In genomic region chr11:41999468-41999881, GRCm38 (mm10) we compare ENCODE assay signal across 8 mouse cellular contexts. TPM values are rescaled to one million over a fixed set of nuclear protein-coding genes. Genes with fewer than 3 reads are reported as not detected.
A peak's percentile ranks its signal among the peaks of the same experiment; 100 is the strongest.
DNase-seq lines count a peak whose midpoint lies in the region; ATAC-seq and TF ChIP-seq lines count a peak whose summit lies in the region.
"Had no signal": no experiment of that assay in that cellular context is flagged by ENCODE, and none has a peak within 500 bp of the region (broad histone marks: within the 10 kb centered on the region; RNA-seq: fewer than 3 reads in every experiment).

No protein-coding gene starts in this region.

- no peaks in the 10 kb centered on the region for H3K36me3 ChIP-seq in forebrain, embryonic 11.5 days (ENCODE audit: control insufficient read depth, insufficient read depth, low read length)
- H3K36me3 ChIP-seq in hindbrain, embryonic 16.5 days (ENCODE audit: control insufficient read depth, insufficient read depth, low read length), result no peaks in the 10 kb centered on the region
- no peaks in the 10 kb centered on the region for H3K36me3 ChIP-seq in myocyte (ENCODE audit: control insufficient read depth, insufficient read depth)

- no peak overlapping the region for H3ac ChIP-seq in myocyte (ENCODE audit: control insufficient read depth, insufficient read length)

- no peaks in the 10 kb centered on the region for H3K27me3 ChIP-seq in forebrain, embryonic 11.5 days (ENCODE audit: control insufficient read depth, insufficient read depth, low read length)
- H3K27me3 ChIP-seq in hindbrain, embryonic 16.5 days (replicated peaks; ENCODE audit: control insufficient read depth, insufficient read depth, low read length), result no peaks in the 10 kb centered on the region
- no peaks in the 10 kb centered on the region for H3K27me3 ChIP-seq in myocyte (ENCODE audit: control insufficient read depth, insufficient read depth, insufficient read length)

- peak overlapping the region; percentile 62; the same call in 1 of the 2 replicates for H3K27ac ChIP-seq in forebrain, embryonic 11.5 days (ENCODE audit: low read depth, low read length)
- H3K27ac ChIP-seq in hindbrain, embryonic 16.5 days (ENCODE audit: low read depth, low read length), result peak overlapping the region; percentile 95

- peak overlapping the region; percentile 28; the same call in 1 of the 2 replicates for H3K9ac ChIP-seq in forebrain, embryonic 11.5 days (ENCODE audit: low read length)
- H3K9ac ChIP-seq in hindbrain, embryonic 16.5 days (ENCODE audit: low read depth, low read length), result peak overlapping the region; percentile 75

- TF ChIP-seq POLR2A in myocyte (IDR thresholded peaks at IDR 0.05; ENCODE audit: insufficient read length, low read depth), result no peak

- peak; percentile 65 for DNase-seq in ZHBTc4 (ENCODE audit: low read depth, low spot score)
- DNase-seq in c-Kit-positive CD71-negative TER-119-negative erythroid progenitor cells, embryonic 14.5 days (ENCODE audit: low read depth), result peak; percentile 8
- DNase-seq in forebrain, embryonic 11.5 days (ENCODE audit: low spot score), result peak; percentile 90
- peak; percentile 12 for DNase-seq in left cerebral cortex, adult 11 months (ENCODE audit: low spot score)
- peak; percentile 29 to 44 for DNase-seq in urinary bladder, postnatal 36 days (ENCODE audit: low spot score in 2 of 2)

- H3K4me1 ChIP-seq in forebrain, embryonic 11.5 days (replicated peaks; ENCODE audit: control insufficient read depth, insufficient read depth, low read length), result no peaks in the 10 kb centered on the region
- peaks cover 3% of the 10 kb centered on the region for H3K4me1 ChIP-seq in hindbrain, embryonic 16.5 days (ENCODE audit: control insufficient read depth, insufficient read depth, low read depth, low read length)

- peak overlapping the region; percentile 55; the same call in 1 of the 2 replicates for H3K4me2 ChIP-seq in forebrain, embryonic 11.5 days (ENCODE audit: low read depth, low read length, severe bottlenecking)
- peak overlapping the region; percentile 69 for H3K4me2 ChIP-seq in hindbrain, embryonic 16.5 days (ENCODE audit: low read length)
- no peak overlapping the region for H3K4me2 ChIP-seq in myocyte (ENCODE audit: low read depth)

- H3K4me3 ChIP-seq in forebrain, embryonic 11.5 days (ENCODE audit: low read depth, low read length), result peak overlapping the region; percentile 28
- H3K4me3 ChIP-seq in hindbrain, embryonic 16.5 days (ENCODE audit: low read length), result peak overlapping the region; percentile 55
- no peak overlapping the region for H3K4me3 ChIP-seq in myocyte

- no peaks in the 10 kb centered on the region for H3K9me3 ChIP-seq in forebrain, embryonic 11.5 days (ENCODE audit: control insufficient read depth, low read length)
- no peaks in the 10 kb centered on the region for H3K9me3 ChIP-seq in hindbrain, embryonic 16.5 days (ENCODE audit: control insufficient read depth, low read length)

- WGBS in forebrain, embryonic 11.5 days, result 2% methylated on average over 7 of the region's 7 CpGs
- WGBS in hindbrain, embryonic 16.5 days, result under 1% methylated on average over 7 of the region's 7 CpGs

- peak; percentile 59 for ATAC-seq in forebrain, embryonic 11.5 days (replicated peaks; ENCODE audit: low FRiP score)
- ATAC-seq in hindbrain, embryonic 16.5 days, result peak; percentile 86

- no peaks in the 10 kb centered on the region for H3K79me2 ChIP-seq in myocyte (ENCODE audit: control insufficient read depth, insufficient read depth)

TF ChIP-seq in myocyte, 11 proteins besides CTCF, POLR2A, EP300 and RAD21:
- TF ChIP-seq REST (IDR thresholded peaks at IDR 0.05; ENCODE audit: insufficient read depth, insufficient read length), result peak; percentile 48
- no peak for TF ChIP-seq MYOG (IDR thresholded peaks at IDR 0.05; ENCODE audit: control insufficient read depth in 1 of 3, insufficient read depth in 1 of 3, insufficient read length in 2 of 3, low read depth in 2 of 3)

RNA-seq across cellular contexts. Expression of gene Gabrg2, which starts 1.2 kb away (rescaled TPM):
- 13.0 and 13.2 TPM in 2 replicates for polyA plus RNA-seq in forebrain, embryonic 11.5 days (2014; fragmentation: Nextera tagmentation; extraction: Ambion mirVana)
- polyA plus RNA-seq in hindbrain, embryonic 16.5 days (2015; fragmentation: Nextera tagmentation; extraction: Ambion mirVana), result 124 and 127 TPM in 2 replicates
- polyA plus RNA-seq in myocyte (2012; fragmentation: generic; extraction: Trizol), result 0.28 TPM
- polyA plus RNA-seq: gonadal fat pad, adult 2 months had no signal

Comparison
In these comparisons a context has a peak if more than half of its experiments do, and no peak if none do; other contexts are left out.
1. DNase-seq: peak in every context shown above with its lines; median percentile 90 in forebrain, embryonic 11.5 days; 65 in ZHBTc4; 36 in urinary bladder, postnatal 36 days; 12 in left cerebral cortex, adult 11 months; 8 in c-Kit-positive CD71-negative TER-119-negative erythroid progenitor cells, embryonic 14.5 days.
2. RNA of gene Gabrg2, which starts 1.2 kb away (polyA plus RNA-seq): 124 to 127 TPM in hindbrain, embryonic 16.5 days and 13.0 to 13.2 TPM in forebrain, embryonic 11.5 days; 0.28 TPM in myocyte (single experiment); every median in the first group is over 10 times any median in the second.